ENCODE assay signal across 10 mouse cellular contexts in the genomic region with DNA sequence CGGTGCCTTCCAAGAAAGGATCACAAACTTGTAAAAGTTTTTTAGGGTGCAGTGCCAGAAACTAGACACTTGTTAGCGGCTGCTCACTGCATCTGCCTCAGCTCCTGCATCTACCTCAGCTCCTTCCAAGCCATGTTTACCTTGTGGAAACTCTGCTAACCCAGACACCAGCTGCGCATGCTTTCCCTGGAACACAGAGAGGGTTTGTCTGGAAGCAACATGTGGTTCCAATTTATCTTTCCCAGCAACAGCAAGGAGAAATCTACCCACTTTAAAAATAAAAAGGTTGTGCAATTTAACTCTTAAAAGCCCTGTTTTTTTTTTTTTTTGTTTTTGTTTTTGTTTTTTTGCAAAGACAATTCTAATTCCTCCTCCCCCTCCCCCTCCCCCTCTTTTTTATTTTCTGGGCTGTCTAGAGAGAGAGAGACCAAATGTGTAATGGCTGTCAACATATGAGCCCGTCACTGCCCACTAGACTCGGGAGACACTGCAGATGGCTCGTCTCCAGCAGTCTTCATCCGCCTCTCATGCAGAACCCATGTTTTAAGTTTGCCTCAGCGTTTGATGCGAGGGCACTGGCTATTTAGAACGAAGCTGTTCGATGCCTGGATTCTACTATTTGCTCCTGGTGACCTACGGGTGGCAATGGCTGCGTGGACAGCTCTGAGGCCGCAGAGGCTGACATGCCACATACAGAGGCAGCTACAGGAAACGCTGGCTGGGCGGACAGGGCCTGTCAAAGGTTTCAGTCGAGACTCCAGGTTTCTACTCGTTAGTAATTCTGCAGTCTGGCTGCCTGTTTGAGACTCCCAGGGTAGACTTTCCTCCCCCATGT.
DNase-seq lines count a peak whose midpoint lies in the region; ATAC-seq and TF ChIP-seq lines count a peak whose summit lies in the region.
"Had no signal": no experiment of that assay in that cellular context is flagged by ENCODE, and none has a peak within 500 bp of the region (broad histone marks: within the 10 kb centered on the region; RNA-seq: fewer than 3 reads in every experiment).

No protein-coding gene starts in this region.

- no peak for DNase-seq in forebrain, embryonic 10.5 days (ENCODE audit: extremely low spot score, low spot score)
- no peak for DNase-seq in forebrain, postnatal 0 days
- no peak for DNase-seq in liver, embryonic 11.5 days (ENCODE audit: low spot score)
- no peak for DNase-seq in heart, postnatal 0 days (ENCODE audit: low spot score)
- no peak for DNase-seq in spleen, adult 18-20 months
- DNase-seq in layer of hippocampus, adult 9-11 months = no peak

- no peak for ATAC-seq in forebrain, postnatal 0 days
- no peak for ATAC-seq in liver, embryonic 12.5 days
- ATAC-seq in liver, embryonic 11.5 days (replicated peaks; ENCODE audit: low FRiP score) = no peak
- no peak for ATAC-seq in heart, postnatal 0 days (ENCODE audit: insufficient read depth, low read depth)
- ATAC-seq: forebrain, embryonic 16.5 days had no signal

- H3K9ac ChIP-seq in forebrain, postnatal 0 days = no peak overlapping the region
- no peak overlapping the region for H3K9ac ChIP-seq in liver, embryonic 12.5 days
- H3K9ac ChIP-seq in liver, embryonic 11.5 days (ENCODE audit: low read depth, low read length) = no peak overlapping the region
- no peak overlapping the region for H3K9ac ChIP-seq in heart, postnatal 0 days (replicated peaks; ENCODE audit: low read depth, low read length)
- H3K9ac ChIP-seq: liver, embryonic 14.5 days had no signal

- peaks cover 4% of the 10 kb centered on the region; the same call in 1 of the 2 replicates for H3K9me3 ChIP-seq in forebrain, embryonic 10.5 days
- H3K9me3 ChIP-seq in forebrain, postnatal 0 days (ENCODE audit: low read length) = no peaks in the 10 kb centered on the region
- H3K9me3 ChIP-seq in liver, embryonic 12.5 days (replicated peaks) = no peaks in the 10 kb centered on the region
- no peaks in the 10 kb centered on the region for H3K9me3 ChIP-seq in liver, embryonic 11.5 days (ENCODE audit: control insufficient read depth, low read length)
- no peaks in the 10 kb centered on the region for H3K9me3 ChIP-seq in heart, postnatal 0 days (replicated peaks; ENCODE audit: control insufficient read depth, low read length)

- WGBS in forebrain, embryonic 10.5 days = 70% methylated on average over 18 of the region's 18 CpGs
- 74% methylated on average over 18 of the region's 18 CpGs for WGBS in forebrain, postnatal 0 days
- 79% methylated on average over 18 of the region's 18 CpGs for WGBS in liver, embryonic 12.5 days (ENCODE audit: insufficient replicate concordance)
- WGBS in liver, embryonic 11.5 days = 69% methylated on average over 18 of the region's 18 CpGs
- 62% methylated on average over 18 of the region's 18 CpGs for WGBS in heart, postnatal 0 days
- 68% methylated on average over 18 of the region's 18 CpGs for WGBS in small intestine, adult 2 months

- TF ChIP-seq CTCF in forebrain, postnatal 0 days (IDR thresholded peaks at IDR 0.05; ENCODE audit: low read depth) = no peak
- no peak for TF ChIP-seq CTCF in heart, postnatal 0 days (IDR thresholded peaks at IDR 0.05; ENCODE audit: low read depth)
- TF ChIP-seq CTCF in small intestine, adult 2 months (IDR thresholded peaks at IDR 0.05; ENCODE audit: extremely low read depth, insufficient read length, insufficient replicate concordance, low read depth, low read length) = no peak

- H3K4me1 ChIP-seq in forebrain, embryonic 10.5 days = peaks cover 11% of the 10 kb centered on the region
- H3K4me1 ChIP-seq in forebrain, postnatal 0 days (ENCODE audit: insufficient read depth) = no peaks in the 10 kb centered on the region
- H3K4me1 ChIP-seq in liver, embryonic 12.5 days = peaks cover 80% of the 10 kb centered on the region
- H3K4me1 ChIP-seq in liver, embryonic 11.5 days (replicated peaks; ENCODE audit: control insufficient read depth, insufficient read depth, low read length) = peaks cover 29% of the 10 kb centered on the region
- H3K4me1 ChIP-seq in heart, postnatal 0 days (ENCODE audit: control insufficient read depth, insufficient read depth) = peaks cover 54% of the 10 kb centered on the region
- H3K4me1 ChIP-seq in small intestine, adult 2 months (ENCODE audit: control insufficient read depth, insufficient read depth, insufficient read length, low read length) = peaks cover 24% of the 10 kb centered on the region

- no peak overlapping the region for H3K4me3 ChIP-seq in forebrain, embryonic 10.5 days
- H3K4me3 ChIP-seq in forebrain, postnatal 0 days (ENCODE audit: low read depth, low read length) = no peak overlapping the region
- H3K4me3 ChIP-seq in liver, embryonic 12.5 days = no peak overlapping the region
- H3K4me3 ChIP-seq in liver, embryonic 11.5 days (ENCODE audit: low read depth, low read length) = no peak overlapping the region
- no peak overlapping the region for H3K4me3 ChIP-seq in heart, postnatal 0 days (ENCODE audit: low read depth, low read length)
- H3K4me3 ChIP-seq in small intestine, adult 2 months (ENCODE audit: low read depth, low read length) = no peak overlapping the region

- H3K4me2 ChIP-seq in forebrain, postnatal 0 days (ENCODE audit: low read depth) = no peak overlapping the region
- no peak overlapping the region for H3K4me2 ChIP-seq in liver, embryonic 12.5 days
- no peak overlapping the region for H3K4me2 ChIP-seq in liver, embryonic 11.5 days
- no peak overlapping the region for H3K4me2 ChIP-seq in heart, postnatal 0 days (ENCODE audit: low read depth, low read length)

- H3K36me3 ChIP-seq in forebrain, embryonic 10.5 days (replicated peaks) = no peaks in the 10 kb centered on the region
- no peaks in the 10 kb centered on the region for H3K36me3 ChIP-seq in forebrain, postnatal 0 days (ENCODE audit: insufficient read depth)
- H3K36me3 ChIP-seq in liver, embryonic 12.5 days = peaks cover 44% of the 10 kb centered on the region
- peaks cover 2% of the 10 kb centered on the region; the same call in 1 of the 2 replicates for H3K36me3 ChIP-seq in liver, embryonic 11.5 days (ENCODE audit: control insufficient read depth, insufficient read depth, low read length)
- no peaks in the 10 kb centered on the region for H3K36me3 ChIP-seq in heart, postnatal 0 days (replicated peaks; ENCODE audit: control insufficient read depth, insufficient read depth, low read length)
- 0 out of 2 replicates have a peak, but pooled peaks cover 1% of the 10 kb centered on the region for H3K36me3 ChIP-seq in small intestine, adult 2 months (ENCODE audit: control insufficient read depth, insufficient read depth, low read length)

- no peaks in the 10 kb centered on the region for H3K27me3 ChIP-seq in forebrain, embryonic 10.5 days (ENCODE audit: poor library complexity, severe bottlenecking)
- no peaks in the 10 kb centered on the region for H3K27me3 ChIP-seq in forebrain, postnatal 0 days (ENCODE audit: insufficient read depth, low read length)
- no peaks in the 10 kb centered on the region for H3K27me3 ChIP-seq in liver, embryonic 12.5 days (replicated peaks)
- no peaks in the 10 kb centered on the region for H3K27me3 ChIP-seq in liver, embryonic 11.5 days (replicated peaks; ENCODE audit: control insufficient read depth, insufficient read depth, low read length)
- H3K27me3 ChIP-seq in heart, postnatal 0 days (ENCODE audit: control insufficient read depth, insufficient read depth, low read length) = no peaks in the 10 kb centered on the region
- no peaks in the 10 kb centered on the region for H3K27me3 ChIP-seq in small intestine, adult 2 months (ENCODE audit: control insufficient read depth, insufficient read depth, low read length)

- no peak for TF ChIP-seq EP300 in heart, postnatal 0 days (IDR thresholded peaks at IDR 0.05; ENCODE audit: low read depth)

- peak overlapping the region; percentile 74 for H3K27ac ChIP-seq in forebrain, embryonic 10.5 days
- no peak overlapping the region for H3K27ac ChIP-seq in forebrain, postnatal 0 days (ENCODE audit: low read depth, low read length)
- H3K27ac ChIP-seq in liver, embryonic 12.5 days = peak overlapping the region; percentile 28; the same call in 1 of the 2 replicates
- no peak overlapping the region for H3K27ac ChIP-seq in liver, embryonic 11.5 days (ENCODE audit: low read depth, low read length)
- H3K27ac ChIP-seq in heart, postnatal 0 days (ENCODE audit: low read depth) = 0 out of 2 replicates have a peak overlapping the region, but pooled peaks have one; percentile 87
- peak overlapping the region; percentile 76 for H3K27ac ChIP-seq in small intestine, adult 2 months (ENCODE audit: insufficient read depth, low read depth, low read length)
- H3K27ac ChIP-seq: liver, embryonic 14.5 days had no signal

- no peak for TF ChIP-seq POLR2A in small intestine, adult 2 months (IDR thresholded peaks at IDR 0.05; ENCODE audit: low read depth, low read length)

Comparison
In these comparisons a context has a peak if more than half of its experiments do, and no peak if none do; other contexts are left out.
1. H3K27ac ChIP-seq: peak in forebrain, embryonic 10.5 days (single experiment), liver, embryonic 12.5 days (single experiment), heart, postnatal 0 days (single experiment) and small intestine, adult 2 months (single experiment); none in forebrain, postnatal 0 days (single experiment) and liver, embryonic 11.5 days (single experiment).